Mouse (Mus musculus) MEL (cell line): ENCODE results near the gene Zdhhc16. TPM values are rescaled to one million over a fixed set of nuclear protein-coding genes. Genes with fewer than 3 reads are reported as not detected.

Experiments
- DNase-seq: peaks from one replicate; pipeline ENCODE4 v3.0.0; 2011; ENCODE audit warnings: low read depth, low spot score
- H3K27ac ChIP-seq: 2 replicates; pipeline ENCODE4 v1.5.1; 2012; ENCODE audit warnings: low read depth, mild to moderate bottlenecking, control low read depth, low read length, moderate library complexity; ENCODE audit not compliant: control insufficient read depth
- H3K27me3 ChIP-seq, 2 experiments: fragments of 150-350 bp in 1 of 2; sonication (generic) in 1 of 2; 2 replicates each; pipeline ENCODE4 v1.6.1; 2012; ENCODE audit warnings: low read length in 2 of 2, mild to moderate bottlenecking in 2 of 2, improper control_type of control experiment in 1 of 2, moderate library complexity in 1 of 2; ENCODE audit not compliant: insufficient read depth in 2 of 2, control insufficient read depth in 1 of 2
- H3K36me3 ChIP-seq, 2 experiments: 2 replicates each; pipeline ENCODE4 v1.6.1; 2012 to 2014; ENCODE audit warnings: low read length in 2 of 2, improper control_type of control experiment in 1 of 2, inconsistent platforms in 1 of 2, mild to moderate bottlenecking in 1 of 2; ENCODE audit not compliant: insufficient read depth in 2 of 2, control insufficient read depth in 1 of 2
- H3K4me1 ChIP-seq, 2 experiments: fragments of 150-350 bp in 1 of 2; sonication (generic) in 1 of 2; 2 replicates each; pipeline ENCODE4 v1.6.1; 2012; ENCODE audit warnings: low read length in 2 of 2, improper control_type of control experiment in 1 of 2, mild to moderate bottlenecking in 1 of 2; ENCODE audit not compliant: insufficient read depth in 2 of 2, control insufficient read depth in 1 of 2
- H3K4me3 ChIP-seq, 2 experiments: fragments of 150-350 bp in 1 of 2; sonication (generic) in 1 of 2; 2 replicates each; pipeline ENCODE4 v1.5.1; 2012; ENCODE audit warnings: low read depth in 2 of 2, low read length in 2 of 2, mild to moderate bottlenecking in 2 of 2, moderate library complexity in 2 of 2, control low read depth in 1 of 2, improper control_type of control experiment in 1 of 2; ENCODE audit not compliant: control insufficient read depth in 1 of 2, insufficient read depth in 1 of 2
- H3K79me2 ChIP-seq: 2 replicates; pipeline ENCODE4 v1.6.1; 2012; ENCODE audit warnings: mild to moderate bottlenecking, low read length, moderate library complexity; ENCODE audit not compliant: control insufficient read depth, poor library complexity, insufficient read depth
- H3K9ac ChIP-seq: 2 replicates; pipeline ENCODE4 v1.6.1; 2012; ENCODE audit warnings: low read depth, mild to moderate bottlenecking, control low read depth, low read length, moderate library complexity; ENCODE audit not compliant: control insufficient read depth, poor library complexity, severe bottlenecking
- H3K9me3 ChIP-seq: fragments of 150-350 bp; sonication (generic); replicated peaks from 2 replicates; pipeline ENCODE4 v1.6.1; 2012; ENCODE audit warnings: mild to moderate bottlenecking, low read length, improper control_type of control experiment, moderate library complexity; ENCODE audit not compliant: insufficient read depth
- CTCF ChIP-seq, 3 experiments: IDR thresholded peaks in 2 of 3; conservative IDR thresholded peaks in 1 of 3; 2 replicates each; pipeline ENCODE4 v1.5.1; 2011 to 2012; ENCODE audit warnings: low read length in 3 of 3, low read depth in 2 of 3, mild to moderate bottlenecking in 2 of 3, improper control_type of control experiment in 1 of 3, inconsistent platforms in 1 of 3, mixed read lengths in 1 of 3, moderate library complexity in 1 of 3; ENCODE audit not compliant: control insufficient read depth in 1 of 3, insufficient read depth in 1 of 3, poor library complexity in 1 of 3, severe bottlenecking in 1 of 3
- E2F4 ChIP-seq: IDR thresholded peaks from 2 replicates; pipeline ENCODE4 v1.6.1; 2011; ENCODE audit warnings: low read depth, low read length, improper control_type of control experiment, borderline replicate concordance
- GATA1 ChIP-seq: IDR thresholded peaks from 2 replicates; pipeline ENCODE4 v1.6.1; 2011; ENCODE audit warnings: low read depth, low read length, improper control_type of control experiment
- NRF1 ChIP-seq: IDR thresholded peaks from 2 replicates; pipeline ENCODE4 v1.6.1; 2014; ENCODE audit warnings: low read depth, mild to moderate bottlenecking, inconsistent platforms, low read length, improper control_type of control experiment, moderate library complexity; ENCODE audit not compliant: poor library complexity, insufficient read depth, severe bottlenecking
- POLR2A ChIP-seq, 2 experiments: IDR thresholded peaks; 2 replicates each; pipeline ENCODE4 v1.6.1; 2011 to 2012; ENCODE audit warnings: low read length in 2 of 2, mild to moderate bottlenecking in 2 of 2, control low read depth in 1 of 2, improper control_type of control experiment in 1 of 2, low read depth in 1 of 2, moderate library complexity in 1 of 2; ENCODE audit not compliant: control insufficient read depth in 1 of 2, insufficient read depth in 1 of 2, poor library complexity in 1 of 2
- POLR2AphosphoS2 ChIP-seq: IDR thresholded peaks from 2 replicates; pipeline ENCODE4 v1.6.1; 2011; ENCODE audit warnings: low read length, improper control_type of control experiment
- POLR2AphosphoS5 ChIP-seq: IDR thresholded peaks from 2 replicates; pipeline ENCODE4 v1.6.1; 2012; ENCODE audit warnings: low read depth, borderline replicate concordance, mild to moderate bottlenecking, inconsistent platforms, low read length, moderate library complexity, mixed read lengths
- RCOR1 ChIP-seq: IDR thresholded peaks from 2 replicates; pipeline ENCODE4 v1.6.1; 2012; ENCODE audit warnings: low read depth, mild to moderate bottlenecking, inconsistent platforms, low read length, improper control_type of control experiment
- TAL1 ChIP-seq: IDR thresholded peaks from 2 replicates; pipeline ENCODE4 v1.6.1; 2012; ENCODE audit warnings: mild to moderate bottlenecking, inconsistent platforms, low read length, moderate library complexity, mixed read lengths
- TBP ChIP-seq: IDR thresholded peaks from 2 replicates; pipeline ENCODE4 v1.8.0; 2011; ENCODE audit warnings: low read depth, low read length, improper control_type of control experiment
- TCF12 ChIP-seq: IDR thresholded peaks from 2 replicates; pipeline ENCODE4 v1.6.1; 2014; ENCODE audit warnings: low read depth, mild to moderate bottlenecking, inconsistent platforms, low read length, improper control_type of control experiment, moderate library complexity
- USF1 ChIP-seq: IDR thresholded peaks from 2 replicates; pipeline ENCODE4 v1.6.1; 2014; ENCODE audit warnings: low read depth, mild to moderate bottlenecking, inconsistent platforms, low read length, improper control_type of control experiment, moderate library complexity
- ZKSCAN1 ChIP-seq: IDR thresholded peaks from 2 replicates; pipeline ENCODE4 v1.6.1; 2012; ENCODE audit warnings: low read depth, mild to moderate bottlenecking, inconsistent platforms, low read length, improper control_type of control experiment, moderate library complexity
- ZMIZ1 ChIP-seq: IDR thresholded peaks from 2 replicates; pipeline ENCODE4 v1.6.1; 2012; ENCODE audit warnings: low read depth, mild to moderate bottlenecking, inconsistent platforms, low read length, improper control_type of control experiment, moderate library complexity
- ZNF384 ChIP-seq: IDR thresholded peaks from 2 replicates; pipeline ENCODE4 v1.6.1; 2012; ENCODE audit warnings: low read depth, mild to moderate bottlenecking, inconsistent platforms, low read length, improper control_type of control experiment
- polyA plus RNA-seq, 2 experiments: library from polyadenylated mRNA; stranded (reverse) in 1 of 2; unstranded in 1 of 2; fragments of >175 nt in 1 of 2; fragments of >200 nt in 1 of 2; gene quantifications; 2 replicates each; pipeline versions ENCODE4 v1.2.1 to v1.2.4; 2012; ENCODE audit warnings: low replicate concordance in 2 of 2, low read depth in 1 of 2; ENCODE audit not compliant: insufficient read length in 2 of 2, insufficient read depth in 1 of 2, missing spikeins in 1 of 2
- total RNA-seq: library from RNA; depleted of rRNA; stranded (reverse); fragments of 300-350 nt; gene quantifications from 2 replicates; pipeline ENCODE4 v1.2.3, GENCODE M21; 2012

Zdhhc16 gene
- total and polyA plus RNA-seq, 3 experiments, result 99.2 to 128 TPM; not detected in 1

DNA sequence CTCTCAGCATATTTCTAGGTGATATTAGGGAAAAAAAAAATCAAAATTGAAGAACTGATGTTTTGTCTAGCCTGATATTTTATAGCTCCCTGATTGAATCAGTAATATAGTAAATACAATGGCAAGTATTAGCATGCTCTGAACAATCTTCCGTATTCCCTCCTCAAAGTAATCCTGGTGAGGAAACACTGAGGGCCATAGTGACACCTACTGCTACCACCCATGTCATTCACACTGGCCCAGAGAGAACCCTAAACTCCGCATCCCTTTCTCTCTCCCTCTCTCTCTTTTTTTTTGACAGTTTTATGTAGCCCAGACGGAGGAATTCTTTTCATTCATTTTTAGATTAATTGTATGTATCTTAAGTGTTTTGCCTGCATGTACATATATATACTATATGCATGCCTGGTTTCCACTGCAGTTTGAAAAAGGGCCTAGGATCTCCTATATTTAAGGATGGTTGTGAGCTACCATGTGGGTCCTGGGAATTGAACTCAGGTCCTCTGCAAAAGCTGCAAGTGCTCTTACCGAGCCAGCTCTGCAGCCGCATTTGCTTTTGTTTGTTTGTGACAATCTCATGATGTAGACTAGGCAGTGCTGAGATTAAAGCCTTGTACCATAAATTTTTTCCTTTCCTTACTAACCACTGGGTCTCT, 12.7 kb upstream of the Zdhhc16 start:
- peaks cover 0 to 35% of the 10 kb centered on the region in 2 experiments; a peak in 2 of 4 replicates for H3K36me3 ChIP-seq
- H3K27ac ChIP-seq, result no peak overlapping the region
- no peaks in the 10 kb centered on the region for H3K27me3 ChIP-seq
- no peaks in the 10 kb centered on the region for H3K79me2 ChIP-seq
- no peaks in the 10 kb centered on the region for H3K9me3 ChIP-seq
- H3K9ac ChIP-seq, result no peak overlapping the region
- TF ChIP-seq ZKSCAN1 (0 out of 2 replicates have a peak, but pooled peaks have one; percentile 38), TCF12 (no peak), POLR2AphosphoS2 (0 out of 2 replicates have a peak, but pooled peaks have one; percentile 68)
- TF ChIP-seq, all 39 proteins: peak for 2
- no peaks in the 10 kb centered on the region for H3K4me1 ChIP-seq
- no peak for DNase-seq
- no peak overlapping the region for H3K4me3 ChIP-seq

- Histone ChIP-seq H3K27ac (peak overlapping the region; percentile 41), H3K4me1 (peaks cover 4 to 15% of the 10 kb centered on the region in 2 experiments), H3K79me2 (peaks cover 46% of the 10 kb centered on the region), H3K36me3 (peaks cover 8 to 23% of the 10 kb centered on the region in 2 experiments), H3K9ac (peak overlapping the region; percentile 76), H3K27me3 (no peaks in the 10 kb centered on the region), H3K9me3 (no peaks in the 10 kb centered on the region), H3K4me3 (peak overlapping the region; percentile 75 to 78)
- TF ChIP-seq POLR2A (IDR thresholded peaks at IDR 0.05; ENCODE audit: control insufficient read depth in 1 of 2, insufficient read depth in 1 of 2, low read depth in 1 of 2, low read length in 2 of 2, poor library complexity in 1 of 2) (peak in 1 of 2 experiments; percentile 43; a peak in 1 of 4 replicates), E2F4 (peak; percentile 28; the same call in 1 of the 2 replicates), USF1 (peak; percentile 83), TBP (no peak; the same call in 1 of the 2 replicates), NRF1 (no peak), POLR2AphosphoS5 (peak; percentile 38; the same call in 1 of the 2 replicates)
- peak; percentile 85 for DNase-seq
Measured at GRCm38 (mm10) chr19:41932686-41933085, 594 bp upstream of the Zdhhc16 start.

- Histone ChIP-seq H3K9ac (peak overlapping the region; percentile 78), H3K79me2 (peaks cover 46% of the 10 kb centered on the region), H3K4me1 (peaks cover 4 to 15% of the 10 kb centered on the region in 2 experiments), H3K4me3 (peak overlapping the region; percentile 75 to 81), H3K27ac (no peak overlapping the region), H3K36me3 (peaks cover 3 to 23% of the 10 kb centered on the region in 2 experiments), H3K9me3 (no peaks in the 10 kb centered on the region), H3K27me3 (no peaks in the 10 kb centered on the region)
- DNase-seq, result peak; percentile 59
- TF ChIP-seq TAL1 (peak; percentile 42), ZMIZ1 (peak; percentile 21; the same call in 1 of the 2 replicates), CTCF (IDR thresholded peaks at IDR 0.05 in 2 of 3, conservative IDR thresholded peaks at IDR 0.05 in 1 of 3; ENCODE audit: control insufficient read depth in 1 of 3, insufficient read depth in 1 of 3, low read depth in 2 of 3, low read length in 3 of 3, poor library complexity in 1 of 3, severe bottlenecking in 1 of 3) (no peak), ZNF384 (no peak), RCOR1 (no peak), GATA1 (peak; percentile 43; the same call in 1 of the 2 replicates)
- TF ChIP-seq, all 39 proteins: peak for 3
Measured at GRCm38 (mm10) chr19:41934124-41934523, 844 bp downstream of the Zdhhc16 start.
